Comparison of ENCODE assay signal across 10 mouse cellular contexts in genomic region chr15:78368926-78369346, GRCm38 (mm10). TPM values are rescaled to one million over a fixed set of nuclear protein-coding genes. Genes with fewer than 3 reads are reported as not detected.
DNase-seq lines count a peak whose midpoint lies in the region; ATAC-seq and TF ChIP-seq lines count a peak whose summit lies in the region.
"Had no signal": no experiment of that assay in that cellular context is flagged by ENCODE, and none has a peak within 500 bp of the region (broad histone marks: within the 10 kb centered on the region; RNA-seq: fewer than 3 reads in every experiment).

No protein-coding gene starts in this region.

- H3K27me3 ChIP-seq in kidney, adult 2 months (replicated peaks; ENCODE audit: control insufficient read depth, insufficient read depth, low read length), result no peaks in the 10 kb centered on the region
- peaks cover 6% of the 10 kb centered on the region for H3K27me3 ChIP-seq in kidney, embryonic 14.5 days (ENCODE audit: control insufficient read depth, insufficient read depth, low read length)
- H3K27me3 ChIP-seq in ES-Bruce4 (ENCODE audit: control insufficient read depth, insufficient read depth, low read length, poor library complexity, severe bottlenecking), result no peaks in the 10 kb centered on the region; the same call in 1 of the 2 replicates

- H3K9me3 ChIP-seq in kidney, embryonic 14.5 days (ENCODE audit: control insufficient read depth, low read length), result no peaks in the 10 kb centered on the region
- H3K9me3 ChIP-seq in ES-Bruce4 (replicated peaks; ENCODE audit: control insufficient read depth, insufficient read depth, low read length, poor library complexity, severe bottlenecking), result no peaks in the 10 kb centered on the region

- ATAC-seq in kidney, embryonic 14.5 days (ENCODE audit: low FRiP score, low TSS enrichment), result no peak; the same call in 1 of the 2 replicates
- ATAC-seq in frontal cortex, adult (ENCODE audit: low TSS enrichment), result 0 out of 2 replicates have a peak, but pooled peaks have one; percentile 29

- no peak for TF ChIP-seq EP300 in ES-Bruce4 (IDR thresholded peaks at IDR 0.05; ENCODE audit: insufficient read depth, low read depth, low read length)

- no peak overlapping the region for H3K4me2 ChIP-seq in kidney, embryonic 14.5 days (replicated peaks; ENCODE audit: low read depth, low read length)

- intact Hi-C loops in left cerebral cortex, postnatal 4 days (cut with DNase I), result no loop called here

- H3K27ac ChIP-seq in kidney, adult 2 months (ENCODE audit: insufficient read depth, low read depth, low read length), result no peak overlapping the region
- H3K27ac ChIP-seq in kidney, embryonic 14.5 days (ENCODE audit: low read depth, low read length), result no peak overlapping the region
- no peak overlapping the region for H3K27ac ChIP-seq in ES-Bruce4 (ENCODE audit: insufficient read depth, low read length)
- H3K27ac ChIP-seq in bone marrow macrophage, adult 2 months (ENCODE audit: insufficient read depth, low read depth, low read length), result no peak overlapping the region

- TF ChIP-seq CTCF in kidney, adult 2 months (conservative IDR thresholded peaks at IDR 0.05; ENCODE audit: insufficient read depth, insufficient read length, low read depth, low read length), result peak; percentile 83
- peak; percentile 84 for TF ChIP-seq CTCF in ES-Bruce4 (IDR thresholded peaks at IDR 0.05; ENCODE audit: low read depth, low read length)
- peak; percentile 93 for TF ChIP-seq CTCF in bone marrow macrophage, adult 2 months (IDR thresholded peaks at IDR 0.05; ENCODE audit: low read depth, low read length)

- no peak overlapping the region for H3K9ac ChIP-seq in kidney, embryonic 14.5 days (ENCODE audit: low read depth, low read length)
- H3K9ac ChIP-seq in ES-Bruce4 (ENCODE audit: low read depth, poor library complexity, severe bottlenecking), result no peak overlapping the region

- no peaks in the 10 kb centered on the region for H3K4me1 ChIP-seq in kidney, adult 2 months (ENCODE audit: control insufficient read depth, insufficient read depth, low read length)
- H3K4me1 ChIP-seq in kidney, embryonic 14.5 days (ENCODE audit: control insufficient read depth, insufficient read depth, low read length), result no peaks in the 10 kb centered on the region
- H3K4me1 ChIP-seq in ES-Bruce4 (ENCODE audit: control insufficient read depth, insufficient read depth, low read length), result no peaks in the 10 kb centered on the region
- H3K4me1 ChIP-seq in bone marrow macrophage, adult 2 months (ENCODE audit: control insufficient read depth, insufficient read depth, low read length), result peaks cover 37% of the 10 kb centered on the region

- 10% methylated on average over 8 of the region's 8 CpGs for WGBS in kidney, adult 2 months
- WGBS in kidney, embryonic 14.5 days, result 11% methylated on average over 8 of the region's 8 CpGs

- no peaks in the 10 kb centered on the region for H3K36me3 ChIP-seq in kidney, adult 2 months (ENCODE audit: control insufficient read depth, insufficient read depth, low read length)
- no peaks in the 10 kb centered on the region for H3K36me3 ChIP-seq in kidney, embryonic 14.5 days (ENCODE audit: control insufficient read depth, insufficient read depth, low read length)
- H3K36me3 ChIP-seq in ES-Bruce4 (ENCODE audit: control insufficient read depth, insufficient read depth, low read length, poor library complexity, severe bottlenecking), result no peaks in the 10 kb centered on the region

- peak; percentile 34 for DNase-seq in kidney, adult 2 months
- DNase-seq in left cerebral cortex, postnatal 4 days, result peak; percentile 39
- peak; percentile 28 to 37 for DNase-seq in monocyte, adult 2 months (ENCODE audit: low read depth in 1 of 2, low spot score in 2 of 2)
- DNase-seq in thymus, postnatal 25 days, result peak; percentile 50

- no peak for TF ChIP-seq POLR2A in kidney, adult 2 months (IDR thresholded peaks at IDR 0.05; ENCODE audit: low read depth, low read length)
- TF ChIP-seq POLR2A in ES-Bruce4 (IDR thresholded peaks at IDR 0.05; ENCODE audit: insufficient read depth, low read length), result no peak
- TF ChIP-seq POLR2A in bone marrow macrophage, adult 2 months (IDR thresholded peaks at IDR 0.05; ENCODE audit: borderline replicate concordance, low read depth, low read length), result no peak

- no peak overlapping the region for H3K4me3 ChIP-seq in kidney, adult 2 months (ENCODE audit: insufficient read depth, low read depth, low read length)
- no peak overlapping the region for H3K4me3 ChIP-seq in kidney, embryonic 14.5 days (ENCODE audit: low read length)
- H3K4me3 ChIP-seq in ES-Bruce4 (ENCODE audit: low read depth, low read length), result no peak overlapping the region
- no peak overlapping the region for H3K4me3 ChIP-seq in bone marrow macrophage, adult 2 months (ENCODE audit: insufficient read depth, low read length)
- H3K4me3 ChIP-seq: erythroblast, embryonic 14.5 days had no signal

RNA-seq across cellular contexts. Expression of gene Tex33, which starts 26.8 kb away (rescaled TPM):
- 0.41 and 0.48 TPM in 2 replicates for polyA plus RNA-seq in kidney, adult 2 months (2012; rRNA removed)
- polyA plus RNA-seq in kidney, embryonic 14.5 days (2014; fragmentation: Nextera tagmentation; extraction: Ambion mirVana), result not detected in 2 replicates
- not detected in 2 replicates for polyA plus RNA-seq in ES-Bruce4 (2011; ENCODE audit: insufficient read depth, insufficient read length, low read depth, missing spikeins)
- not detected in 2 replicates for polyA plus RNA-seq in bone marrow macrophage, adult 2 months (2012; ENCODE audit: insufficient read depth, insufficient read length, missing spikeins)
- not detected for total RNA-seq in left cerebral cortex, postnatal 4 days (2021)
- polyA plus RNA-seq: erythroblast, embryonic 14.5 days; limb, embryonic 14.5 days had no signal

RNA-seq across cellular contexts. Expression of gene Tst, which starts 36.8 kb away (rescaled TPM):
- polyA plus RNA-seq in kidney, adult 2 months (2012; rRNA removed), result 151 and 161 TPM in 2 replicates
- 32.4 and 32.8 TPM in 2 replicates for polyA plus RNA-seq in kidney, embryonic 14.5 days (2014; fragmentation: Nextera tagmentation; extraction: Ambion mirVana)
- 9.8 and 10.5 TPM in 2 replicates for polyA plus RNA-seq in ES-Bruce4 (2011; ENCODE audit: insufficient read depth, insufficient read length, low read depth, missing spikeins)
- 1.4 and 2.1 TPM in 2 replicates for polyA plus RNA-seq in bone marrow macrophage, adult 2 months (2012; ENCODE audit: insufficient read depth, insufficient read length, missing spikeins)
- total RNA-seq in left cerebral cortex, postnatal 4 days (2021), result 10 to 100 TPM; 29.2 to 30.4 TPM

RNA-seq across cellular contexts. Expression of gene Mpst, which starts 37.3 kb away (rescaled TPM):
- 270 and 419 TPM in 2 replicates for polyA plus RNA-seq in kidney, adult 2 months (2012; rRNA removed)
- polyA plus RNA-seq in kidney, embryonic 14.5 days (2014; fragmentation: Nextera tagmentation; extraction: Ambion mirVana), result 4.3 and 5.3 TPM in 2 replicates
- 15.4 and 18.4 TPM in 2 replicates for polyA plus RNA-seq in ES-Bruce4 (2011; ENCODE audit: insufficient read depth, insufficient read length, low read depth, missing spikeins)
- 19.2 and 21.6 TPM in 2 replicates for polyA plus RNA-seq in bone marrow macrophage, adult 2 months (2012; ENCODE audit: insufficient read depth, insufficient read length, missing spikeins)
- 10 to 100 TPM; 57.2 to 58.7 TPM for total RNA-seq in left cerebral cortex, postnatal 4 days (2021)

RNA-seq across cellular contexts. Expression of gene Csf2rb, which starts 43.4 kb away (rescaled TPM):
- 3.0 and 7.3 TPM in 2 replicates for polyA plus RNA-seq in kidney, adult 2 months (2012; rRNA removed)
- 0.41 and 0.89 TPM in 2 replicates for polyA plus RNA-seq in kidney, embryonic 14.5 days (2014; fragmentation: Nextera tagmentation; extraction: Ambion mirVana)
- polyA plus RNA-seq in ES-Bruce4 (2011; ENCODE audit: insufficient read depth, insufficient read length, low read depth, missing spikeins), result 0.58 and 1.1 TPM in 2 replicates
- 161 and 193 TPM in 2 replicates for polyA plus RNA-seq in bone marrow macrophage, adult 2 months (2012; ENCODE audit: insufficient read depth, insufficient read length, missing spikeins)
- 1 to 10 TPM; 1.3 to 2.4 TPM for total RNA-seq in left cerebral cortex, postnatal 4 days (2021)

RNA-seq across cellular contexts. Expression of gene Kctd17, which starts 59.4 kb away (rescaled TPM):
- polyA plus RNA-seq in kidney, adult 2 months (2012; rRNA removed), result 163 and 184 TPM in 2 replicates
- polyA plus RNA-seq in kidney, embryonic 14.5 days (2014; fragmentation: Nextera tagmentation; extraction: Ambion mirVana), result 36.3 and 48.8 TPM in 2 replicates
- polyA plus RNA-seq in ES-Bruce4 (2011; ENCODE audit: insufficient read depth, insufficient read length, low read depth, missing spikeins), result 31.4 and 35.9 TPM in 2 replicates
- 4.8 and 5.3 TPM in 2 replicates for polyA plus RNA-seq in bone marrow macrophage, adult 2 months (2012; ENCODE audit: insufficient read depth, insufficient read length, missing spikeins)
- total RNA-seq in left cerebral cortex, postnatal 4 days (2021), result 100 to 1,000 TPM; 212 to 213 TPM

Comparison
In these comparisons a context has a peak if more than half of its experiments do, and no peak if none do; other contexts are left out.
1. RNA of gene Mpst, which starts 37.3 kb away (polyA plus RNA-seq): 270 to 419 TPM in kidney, adult 2 months; 19.2 to 21.6 TPM in bone marrow macrophage, adult 2 months, 15.4 to 18.4 TPM in ES-Bruce4 and 4.3 to 5.3 TPM in kidney, embryonic 14.5 days; every median in the first group is over 10 times any median in the second.
2. Peak in every context shown above with its lines, with median percentiles within 50 percentile points of each other: DNase-seq and CTCF ChIP-seq.